Mouse (Mus musculus) cerebellum, postnatal 10 days (tissue): Measurements from ENCODE around the gene Rbm41.

Experiments
- DNase-seq, 2 experiments: peaks; one replicate each; pipeline ENCODE4 v3.0.0; 2021; ENCODE audit warnings: mixed read lengths in 2 of 2

Gene Rbm41

GRCm38 (mm10) chrX:139997740-139998690, at the start of gene Rbm41:
Rbm41 (minus strand) TSS chrX:139998595.
- DNase-seq: peak; percentile 53 to 59

- DNase-seq: no peak
Measured at GRCm38 (mm10) chrX:139998691-139999065, 283 bp upstream of the Rbm41 start.

GRCm38 (mm10) chrX:139982115-139982514, 16.3 kb downstream of the Rbm41 start:
- no peak for DNase-seq

GRCm38 (mm10) chrX:139933507-139933906, 64.9 kb downstream of the Rbm41 start:
- DNase-seq: no peak

GRCm38 (mm10) chrX:139932472-139932871, 65.9 kb downstream of the Rbm41 start:
- peak; percentile 19 to 25 for DNase-seq

- DNase-seq: no peak
Measured at GRCm38 (mm10) chrX:139920572-139920971, 77.8 kb downstream of the Rbm41 start.

- no peak for DNase-seq
Measured at GRCm38 (mm10) chrX:139891387-139891786, 107.0 kb downstream of the Rbm41 start.

- DNase-seq: no peak
Measured at GRCm38 (mm10) chrX:139883221-139883620, 115.2 kb downstream of the Rbm41 start.

GRCm38 (mm10) chrX:139877936-139878335, 120.5 kb downstream of the Rbm41 start:
- peak in 1 of 2 experiments; percentile 4 for DNase-seq

GRCm38 (mm10) chrX:139877105-139877504, 121.3 kb downstream of the Rbm41 start:
- no peak for DNase-seq

GRCm38 (mm10) chrX:139870938-139871791, 127.2 kb downstream of the Rbm41 start, which contains the start of gene Morc4:
Morc4 (minus strand) TSS chrX:139871677.
- peak; percentile 80 to 86 for DNase-seq

- peak; percentile 8 to 34 for DNase-seq
Measured at GRCm38 (mm10) chrX:139870300-139870711, 128.1 kb downstream of the Rbm41 start.

GRCm38 (mm10) chrX:139859402-139859801, 139.0 kb downstream of the Rbm41 start:
- no peak for DNase-seq

- DNase-seq: no peak
Measured at GRCm38 (mm10) chrX:139854795-139855194, 143.6 kb downstream of the Rbm41 start.

- DNase-seq: no peak
Measured at GRCm38 (mm10) chrX:139841091-139841490, 157.3 kb downstream of the Rbm41 start.
